Mouse (Mus musculus) embryonic stem cell, embryonic (primary cell): Measurements from ENCODE around the gene Gtpbp1.

Experiments
- CTCF ChIA-PET, 4 experiments: fragments of 300-600 bp in 2 of 4; fragments of 350-600 bp in 2 of 4; sonication (Branson Sonifier 250); formaldehyde crosslinking; loops; one replicate each; lab custom pipeline; 2022; ENCODE audit warnings: inconsistent platforms in 2 of 4; lab: Charles Lee
- POLR2A ChIA-PET, 4 experiments: fragments of 300-600 bp in 2 of 4; fragments of 350-600 bp in 2 of 4; sonication (Branson Sonifier 250); formaldehyde crosslinking; loops; one replicate each; lab custom pipeline; 2022; ENCODE audit warnings: antibody characterized with exemption in 4 of 4, inconsistent platforms in 1 of 4; lab: Charles Lee

Gene Gtpbp1

DNA sequence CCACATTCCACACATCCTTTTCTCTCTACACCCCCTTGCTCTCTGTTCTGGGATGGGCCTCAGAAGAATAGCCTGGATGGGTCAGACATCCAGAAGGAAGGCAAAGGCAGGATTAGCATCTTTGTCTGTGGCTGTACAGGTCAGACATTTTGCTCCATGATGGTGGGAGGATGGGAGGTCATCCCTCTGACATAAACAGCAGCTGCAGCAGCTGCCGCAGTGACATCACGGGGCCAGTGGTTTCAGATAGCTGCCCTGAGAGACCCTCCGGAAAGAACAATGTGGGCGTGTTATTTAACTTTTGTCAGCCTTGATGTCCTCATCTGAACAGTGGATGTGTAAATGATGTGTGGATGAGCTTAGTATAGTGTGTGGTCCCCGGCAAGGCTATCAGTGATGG lies 55.2 kb downstream of the Gtpbp1 start:
- CTCF ChIA-PET: interaction anchor here in 2 of 4 experiments (0.5 to 1.6 kb wide), 5 partner anchors 10 to 780 kb away, joined by 3 to 4 read pairs (median 3); no protein-coding TSS in a partner anchor
- POLR2A ChIA-PET: interaction anchor here in 3 of 4 experiments (0.5 to 3.6 kb wide), 18 partner anchors 8 to 510 kb away, joined by 3 to 13 read pairs (median 3); partner anchors contain the start of genes Atf4 (in 1 of the 3), Cby1 (in 1 of the 3) and Fam227a (in 1 of the 3)

DNA sequence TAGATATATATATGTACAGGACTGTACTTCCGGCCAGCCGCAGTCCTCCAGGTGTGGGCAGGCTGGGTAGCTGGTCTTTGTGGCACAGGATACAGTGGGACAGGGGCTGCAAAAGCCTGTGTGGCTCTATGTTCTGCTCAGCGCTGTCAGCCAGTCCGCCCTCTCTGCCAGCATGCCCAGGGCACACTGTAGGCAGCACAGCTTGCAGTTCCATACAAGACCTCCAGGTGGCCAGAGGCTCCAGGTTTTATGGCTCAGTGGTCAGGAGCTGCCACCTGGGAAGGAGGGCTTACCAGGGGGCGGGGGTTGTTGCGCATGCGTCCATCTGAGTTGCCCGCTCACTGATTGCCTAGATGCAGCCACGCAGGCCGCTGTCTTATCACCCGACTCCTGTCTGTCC lies 57.4 kb downstream of the Gtpbp1 start:
- CTCF ChIA-PET: interaction anchor here (0.5 to 2.6 kb wide), 57 partner anchors 8 to 1049 kb away, joined by 3 to 11 read pairs (median 4); partner anchors contain the start of gene Gtpbp1 (in 1 of the 4)
- POLR2A ChIA-PET: interaction anchor here (0.6 to 2.4 kb wide), 54 partner anchors 7 to 963 kb away, joined by 3 to 12 read pairs (median 4); partner anchors contain the start of genes Gtpbp1 (in 3 of the 4), Josd1 (in 2 of the 4), Atf4 (in 1 of the 4) and Cbx7 (in 1 of the 4)

DNA sequence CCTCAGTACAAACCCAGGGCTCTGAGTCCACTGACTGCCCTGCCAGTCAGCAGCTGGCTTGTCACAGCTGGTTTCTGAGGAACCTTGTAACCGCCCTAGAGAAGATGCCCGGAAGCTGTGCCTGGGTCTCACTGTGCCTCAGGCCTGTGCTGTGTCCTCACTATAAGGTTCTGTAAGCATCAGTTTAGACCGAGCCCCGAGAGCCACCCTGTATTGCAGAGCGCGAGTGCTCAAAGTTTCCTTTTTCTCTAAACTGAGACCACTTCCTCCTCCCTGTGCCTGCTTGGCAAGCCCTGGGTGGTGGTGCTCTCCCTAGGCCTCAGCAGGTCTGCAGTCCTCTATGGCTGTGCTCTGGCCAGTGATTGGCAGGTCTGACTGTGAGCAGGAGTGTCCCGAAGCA lies 58.5 kb downstream of the Gtpbp1 start:
- ChIA-PET POLR2A (interaction anchor here in 3 of 4 experiments (0.6 to 2.4 kb wide), 28 partner anchors 9 to 506 kb away, joined by 3 to 12 read pairs (median 5); partner anchors contain the start of genes Gtpbp1 (in 2 of the 3), Atf4 (in 1 of the 3), Cbx7 (in 1 of the 3) and Dmc1 (in 1 of the 3)), CTCF (interaction anchor here in 3 of 4 experiments (0.5 to 2.6 kb wide), 19 partner anchors 10 to 317 kb away, joined by 3 to 10 read pairs (median 4); partner anchors contain the start of gene Fam227a (in 1 of the 3))

DNA sequence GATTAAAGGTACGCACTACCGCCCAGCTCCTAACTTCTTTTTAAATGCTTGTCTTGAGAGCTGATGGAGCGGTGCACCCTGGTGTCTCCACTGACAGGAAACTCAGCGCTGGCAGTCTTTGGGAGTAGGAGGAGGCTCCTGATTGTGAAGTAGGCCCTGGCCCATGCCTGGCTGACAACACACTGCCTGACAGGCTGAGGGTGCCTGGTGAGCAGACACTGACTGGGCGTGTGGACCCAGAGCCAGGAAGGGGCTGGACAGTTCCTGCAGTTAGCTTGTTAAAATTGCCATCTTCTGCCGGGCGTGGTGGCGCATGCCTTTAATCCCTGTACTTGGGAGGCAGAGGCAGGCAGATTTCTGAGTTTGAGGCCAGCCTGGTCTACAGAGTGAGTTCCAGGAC lies 59.6 kb downstream of the Gtpbp1 start:
- CTCF ChIA-PET: interaction anchor here in 3 of 4 experiments (0.5 to 2.2 kb wide), 6 partner anchors 10 to 887 kb away, joined by 3 to 10 read pairs (median 4); partner anchors contain the start of gene Fam227a (in 1 of the 3)
- POLR2A ChIA-PET: interaction anchor here in 3 of 4 experiments (1.0 to 1.5 kb wide), 3 partner anchors 9 to 44 kb away, joined by 3 to 4 read pairs (median 3); no protein-coding TSS in a partner anchor

DNA sequence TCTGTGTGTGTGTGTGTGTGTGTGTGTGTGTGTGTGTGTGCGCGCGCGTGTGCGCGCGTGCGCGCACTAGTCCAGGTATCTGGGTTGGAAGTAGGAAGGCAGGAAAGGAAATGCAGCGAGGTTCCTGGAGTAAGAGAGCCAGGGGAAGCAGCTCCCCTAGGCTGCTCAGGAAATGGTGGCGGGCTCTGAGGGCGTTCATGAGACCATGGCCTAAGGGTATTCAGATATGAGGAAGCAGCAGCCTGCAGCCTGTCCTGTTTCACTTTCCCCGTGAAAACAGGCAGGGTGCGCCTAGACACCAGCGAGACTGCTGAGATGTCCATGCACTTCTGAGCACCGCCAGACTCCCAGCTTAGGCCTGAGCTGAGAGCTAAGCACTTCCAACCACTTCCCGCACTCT lies 61.1 kb downstream of the Gtpbp1 start:
- POLR2A ChIA-PET: interaction anchor here in 3 of 4 experiments (0.8 to 2.8 kb wide), 13 partner anchors 10 to 176 kb away, joined by 3 to 11 read pairs (median 4); no protein-coding TSS in a partner anchor

DNA sequence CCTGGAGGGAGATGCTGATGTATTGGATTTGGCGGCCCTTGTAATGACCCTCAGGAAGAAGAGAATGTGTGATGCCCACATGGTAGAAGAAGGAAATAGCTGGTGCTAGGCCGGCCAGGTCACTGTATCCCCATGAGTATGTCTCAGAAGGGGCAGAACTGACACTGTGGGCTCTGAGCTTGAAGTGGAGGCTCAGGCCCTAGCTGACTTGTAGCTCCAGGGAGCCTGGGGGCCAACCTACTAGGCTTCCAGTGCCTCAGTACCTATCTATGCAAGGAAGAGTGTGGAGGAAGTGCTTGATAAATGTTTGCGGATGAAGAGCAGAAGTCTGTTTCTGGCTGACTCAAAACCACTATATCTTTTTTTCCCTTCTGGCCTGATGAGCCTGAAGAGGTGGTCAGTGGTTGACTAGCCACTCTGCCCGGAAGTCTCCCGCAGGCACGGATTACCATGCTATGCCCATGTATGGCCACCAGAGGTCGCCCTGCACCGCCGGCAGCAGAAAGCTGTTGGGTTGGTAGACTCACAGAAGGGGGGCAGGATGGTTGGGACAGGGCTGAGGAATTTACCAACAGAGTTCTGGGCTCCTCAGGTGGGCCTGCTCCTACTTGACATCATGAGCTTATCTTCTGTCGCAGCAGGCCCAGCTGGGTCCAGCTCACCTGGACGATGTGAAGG lies 62.2 kb downstream of the Gtpbp1 start:
- CTCF ChIA-PET: interaction anchor here (0.6 to 2.5 kb wide), 76 partner anchors 8 to 908 kb away, joined by 3 to 20 read pairs (median 4); partner anchors contain the start of genes Cby1 (in 2 of the 4), Fam227a (in 2 of the 4), Gtpbp1 (in 2 of the 4) and Npcd (in 1 of the 4)
- POLR2A ChIA-PET: interaction anchor here (0.5 to 2.8 kb wide), 32 partner anchors 8 to 544 kb away, joined by 3 to 11 read pairs (median 4); partner anchors contain the start of genes Nptxr (in 2 of the 4), Cbx7 (in 1 of the 4) and Rps19bp1 (in 1 of the 4)

More for the DNA sequence above, 61.1 kb downstream of the Gtpbp1 start:
- CTCF ChIA-PET: interaction anchor here (0.6 to 2.5 kb wide), 12 partner anchors 12 to 1473 kb away, joined by 3 to 16 read pairs (median 7); partner anchors contain the start of genes Apobec3 (in 1 of the 4), Cby1 (in 1 of the 4) and Fam227a (in 1 of the 4)

DNA sequence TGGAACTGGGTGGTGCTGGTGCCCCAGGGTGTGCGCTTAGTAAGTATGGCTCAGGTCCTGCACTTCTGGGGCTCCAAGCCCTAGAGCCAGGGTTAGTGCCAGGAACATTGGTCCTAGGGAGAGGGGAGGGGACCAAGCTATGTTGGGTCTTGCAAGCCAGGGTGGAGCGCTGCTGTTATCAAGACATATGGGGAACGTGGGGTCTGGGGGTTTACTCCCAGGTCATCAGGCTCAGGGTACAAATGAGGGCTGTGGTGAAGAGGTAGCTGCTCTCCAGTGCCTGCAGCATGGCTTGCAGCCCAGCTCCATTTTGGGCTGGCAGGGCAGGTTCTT lies 62.7 kb downstream of the Gtpbp1 start:
- CTCF ChIA-PET: interaction anchor here (0.6 to 2.5 kb wide), 70 partner anchors 8 to 908 kb away, joined by 3 to 20 read pairs (median 4); partner anchors contain the start of genes Cby1 (in 2 of the 4), Fam227a (in 2 of the 4), Gtpbp1 (in 2 of the 4) and Npcd (in 1 of the 4)

DNA sequence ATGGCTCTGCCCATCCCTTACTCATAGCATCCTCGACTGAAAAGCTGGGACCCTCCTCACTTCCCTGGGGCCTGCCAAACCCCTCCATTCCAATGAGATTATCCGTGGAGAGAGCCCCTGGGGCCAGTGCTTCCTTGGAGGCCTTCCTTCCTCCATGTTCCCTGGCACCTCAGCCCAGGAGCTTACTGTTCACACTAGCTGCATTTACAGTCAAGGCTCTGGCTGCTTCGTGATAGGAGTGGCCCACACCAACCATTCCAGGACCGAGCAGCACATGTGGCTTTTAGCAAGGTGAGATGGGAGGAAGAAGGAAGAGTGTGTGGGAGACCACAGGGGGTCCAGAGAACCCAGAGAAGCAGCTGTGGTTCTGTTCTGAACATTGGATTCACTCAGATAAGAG lies 63.2 kb downstream of the Gtpbp1 start:
- ChIA-PET POLR2A (interaction anchor here in 2 of 4 experiments (0.9 to 2.8 kb wide), 15 partner anchors 9 to 330 kb away, joined by 3 to 11 read pairs (median 4); partner anchors contain the start of gene Cbx7 (in 1 of the 2)), CTCF (interaction anchor here (0.7 to 2.5 kb wide), 22 partner anchors 9 to 485 kb away, joined by 3 to 12 read pairs (median 4); partner anchors contain the start of genes Cby1 (in 1 of the 4) and Fam227a (in 1 of the 4))

More for the DNA sequence above, 62.7 kb downstream of the Gtpbp1 start:
- POLR2A ChIA-PET: interaction anchor here (0.6 to 2.8 kb wide), 25 partner anchors 9 to 340 kb away, joined by 3 to 11 read pairs (median 4); partner anchors contain the start of genes Nptxr (in 2 of the 4) and Cbx7 (in 1 of the 4)

DNA sequence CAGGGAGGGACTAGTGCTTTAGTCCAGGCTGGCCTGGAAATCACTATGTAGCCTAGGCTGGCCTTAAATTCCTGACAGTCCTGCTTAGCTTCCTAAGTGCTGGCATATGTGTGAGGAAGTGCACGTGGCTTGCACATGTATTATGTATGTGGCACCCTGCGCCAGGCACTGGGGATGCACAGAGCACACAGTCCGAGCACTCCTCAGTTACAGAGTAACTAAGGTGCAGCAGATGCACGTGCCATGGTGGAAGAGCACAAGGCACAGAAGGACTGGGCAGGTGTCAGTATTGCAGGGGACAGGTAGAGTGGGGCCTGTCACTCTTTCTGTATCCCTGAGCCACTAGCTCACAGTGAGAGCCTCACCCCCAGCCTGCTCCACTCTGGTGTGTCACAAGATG lies 64.5 kb downstream of the Gtpbp1 start:
- ChIA-PET POLR2A (no interaction called here), CTCF (interaction anchor here in 2 of 4 experiments (1.2 to 1.8 kb wide), 3 partner anchors 7 to 311 kb away, joined by 3 to 4 read pairs (median 4); no protein-coding TSS in a partner anchor)

DNA sequence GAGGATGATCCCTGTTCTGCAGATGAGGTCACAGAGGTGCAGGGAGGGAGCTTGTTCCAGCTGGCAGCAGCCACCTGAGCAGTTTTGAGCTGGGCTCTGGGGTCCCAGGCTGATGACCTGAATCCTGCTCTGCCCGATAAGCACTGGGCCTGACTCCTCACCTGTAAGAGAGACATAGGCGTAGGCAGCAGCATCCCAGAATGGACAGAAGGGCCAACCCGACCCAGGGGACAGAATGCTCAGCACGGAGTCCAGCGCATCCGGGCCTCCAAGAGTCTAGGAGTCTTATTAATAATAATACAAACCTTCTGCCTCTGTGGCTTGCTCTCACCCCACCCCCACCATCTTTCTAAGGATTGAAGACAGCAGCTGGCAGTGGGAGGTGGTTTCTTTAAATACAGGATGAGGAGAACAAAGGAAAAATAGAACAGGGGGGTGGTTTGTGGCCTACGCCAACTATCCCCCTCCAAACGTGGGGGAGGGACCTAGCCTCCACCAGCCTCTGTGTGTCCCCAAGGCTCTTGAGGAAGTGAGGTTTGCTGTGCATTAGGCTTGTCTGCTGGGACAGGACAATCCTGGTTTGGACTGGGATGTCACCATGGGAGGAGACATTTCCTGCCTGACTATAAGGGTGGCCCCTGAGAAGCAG lies 65.5 kb downstream of the Gtpbp1 start:
- ChIA-PET POLR2A (interaction anchor here in 3 of 4 experiments (0.5 to 1.3 kb wide), 4 partner anchors 8 to 230 kb away, joined by 3 to 4 read pairs (median 4); no protein-coding TSS in a partner anchor), CTCF (interaction anchor here in 2 of 4 experiments (0.6 to 1.8 kb wide), 6 partner anchors 8 to 584 kb away, joined by 3 to 7 read pairs (median 4); no protein-coding TSS in a partner anchor)

DNA sequence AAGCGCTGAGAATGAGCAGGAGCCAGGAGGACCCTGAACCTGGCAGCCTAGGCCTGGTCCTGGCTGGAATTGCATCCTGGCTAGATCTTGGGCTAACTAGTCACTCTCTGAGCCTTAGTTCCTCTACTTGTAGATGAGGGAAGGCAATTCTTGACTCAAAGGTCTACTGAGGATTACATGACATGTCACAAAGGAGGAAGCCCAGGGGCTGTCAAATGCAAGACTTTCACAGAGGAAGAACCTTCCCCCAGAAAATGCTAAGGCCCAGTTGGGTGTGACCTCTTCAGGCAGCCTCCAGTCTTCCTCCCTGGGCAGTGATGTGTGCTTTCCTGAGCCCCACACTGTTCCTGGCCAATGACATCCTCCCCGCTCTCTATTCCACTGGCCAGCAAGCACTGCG lies 66.5 kb downstream of the Gtpbp1 start:
- ChIA-PET CTCF (no interaction called here), POLR2A (interaction anchor here in 1 of 4 experiments (0.9 to 1.3 kb wide), 2 partner anchors 9 to 69 kb away, joined by 3 to 4 read pairs; no protein-coding TSS in a partner anchor)

DNA sequence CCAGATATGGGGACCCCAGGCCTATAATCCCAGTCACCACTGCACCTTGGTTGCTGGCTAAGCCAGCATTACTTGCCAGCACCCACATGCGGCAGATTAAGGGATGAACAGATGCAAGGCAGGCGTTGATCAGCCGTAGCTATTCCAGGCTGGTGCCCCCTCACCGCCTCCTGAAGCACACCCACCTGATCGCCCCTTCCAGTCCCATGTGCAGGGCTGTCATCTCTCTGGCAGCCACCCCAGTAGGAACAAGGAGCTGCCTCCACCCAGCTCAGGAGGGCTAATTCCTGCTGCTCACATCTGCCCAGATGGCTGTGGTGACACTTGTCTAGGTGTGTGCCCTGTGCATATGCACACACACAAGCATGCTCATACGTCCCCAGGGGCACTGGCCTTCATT lies 70.3 kb downstream of the Gtpbp1 start:
- CTCF ChIA-PET: interaction anchor here in 2 of 4 experiments (1.0 to 1.2 kb wide), 4 partner anchors 8 to 131 kb away, joined by 3 read pairs; no protein-coding TSS in a partner anchor
- POLR2A ChIA-PET: interaction anchor here in 3 of 4 experiments (0.6 to 1.9 kb wide), 6 partner anchors 10 to 322 kb away, joined by 3 to 4 read pairs (median 4); no protein-coding TSS in a partner anchor

DNA sequence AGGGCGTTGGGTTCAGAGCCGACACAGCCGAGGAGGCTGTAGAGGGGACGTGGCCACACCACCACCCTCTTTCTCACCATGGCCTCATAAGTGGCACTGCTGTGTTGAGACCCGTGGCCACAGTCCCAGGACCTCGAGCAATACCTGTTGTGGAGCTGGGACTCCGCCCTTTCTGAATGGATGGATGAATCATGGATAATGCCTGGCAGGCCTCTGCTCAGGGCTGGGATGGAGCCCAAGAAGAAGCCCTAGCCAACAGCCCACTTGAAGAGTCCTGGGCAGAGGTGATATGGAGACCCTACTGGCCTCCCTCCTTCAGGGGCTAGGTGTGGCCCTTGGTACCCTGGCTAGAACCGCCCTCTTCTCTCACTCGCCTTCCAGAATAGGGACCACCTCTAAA lies 72.4 kb downstream of the Gtpbp1 start:
- CTCF ChIA-PET: interaction anchor here (0.6 to 2.1 kb wide), 7 partner anchors 10 to 68 kb away, joined by 3 to 10 read pairs (median 4); no protein-coding TSS in a partner anchor
- POLR2A ChIA-PET: interaction anchor here in 2 of 4 experiments (0.6 to 2.3 kb wide), 8 partner anchors 10 to 314 kb away, joined by 3 to 13 read pairs (median 4); no protein-coding TSS in a partner anchor

DNA sequence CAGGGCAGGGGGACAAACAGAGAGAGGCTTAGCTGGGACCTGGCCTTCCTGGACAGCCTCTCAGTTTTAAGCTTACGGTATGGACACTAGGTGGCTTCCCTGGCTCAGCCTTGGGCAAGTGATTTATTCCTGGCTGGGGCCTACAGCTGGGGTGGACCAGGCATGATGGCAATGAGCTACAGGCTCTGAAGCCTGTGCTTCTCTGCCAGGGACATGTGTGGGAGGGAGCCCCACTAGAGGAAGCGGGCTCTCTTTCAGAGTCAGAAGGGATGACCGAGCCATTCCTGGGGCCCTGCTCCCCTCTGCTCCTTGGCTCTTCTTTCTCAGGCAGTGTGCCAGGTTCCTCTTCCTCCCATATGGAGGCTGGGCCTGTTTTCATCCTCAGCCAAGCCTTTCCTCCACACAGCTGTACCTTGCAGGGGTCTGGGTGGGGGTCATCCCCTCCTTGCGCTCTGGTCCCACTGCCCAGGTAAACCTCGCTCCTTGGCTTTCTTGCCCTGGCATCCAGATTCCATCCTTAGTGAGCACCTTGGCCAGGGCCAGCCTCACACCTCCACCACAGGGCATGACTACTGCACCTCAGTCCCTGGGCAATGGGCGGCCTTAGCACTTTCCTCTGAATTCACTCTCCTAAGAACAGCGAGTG lies 73.1 kb downstream of the Gtpbp1 start:
- POLR2A ChIA-PET: interaction anchor here in 2 of 4 experiments (0.6 to 2.3 kb wide), 5 partner anchors 10 to 64 kb away, joined by 3 to 13 read pairs (median 4); no protein-coding TSS in a partner anchor

DNA sequence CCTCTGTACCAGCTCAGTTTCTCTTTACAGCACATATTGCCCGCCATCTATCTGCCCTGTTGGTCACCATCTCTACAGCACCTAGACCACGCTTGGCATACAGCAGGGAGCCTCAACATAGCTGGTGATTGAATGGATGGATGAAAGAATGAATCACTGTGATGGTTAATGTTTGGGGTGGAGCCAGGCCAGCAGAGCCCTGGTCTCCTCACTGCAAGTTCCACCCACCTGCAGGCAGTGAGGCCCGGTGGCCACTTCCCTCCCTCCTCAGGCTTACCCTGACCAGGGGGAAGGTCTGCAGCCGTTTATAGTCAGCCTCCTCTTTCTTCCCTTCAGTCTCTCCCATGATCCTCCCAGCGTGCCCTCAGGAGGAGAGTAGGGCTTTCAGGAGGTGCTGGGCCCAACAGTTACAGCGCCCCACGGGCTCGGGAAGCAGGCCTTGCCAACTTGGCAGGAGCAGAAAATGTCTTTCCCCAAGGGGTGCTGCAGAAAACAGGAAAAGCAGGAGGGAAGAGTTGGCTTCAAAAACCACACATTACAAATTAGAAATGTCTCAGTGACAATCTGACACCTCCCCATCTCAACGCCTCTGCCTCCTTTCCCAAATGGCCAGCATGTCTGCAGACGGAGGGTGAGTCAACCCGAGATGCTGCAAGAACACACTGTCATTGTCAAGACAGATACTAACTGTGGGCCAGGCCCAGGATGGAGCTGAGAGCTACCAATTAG lies 74.1 kb downstream of the Gtpbp1 start:
- POLR2A ChIA-PET: interaction anchor here in 2 of 4 experiments (1.4 to 2.3 kb wide), 3 partner anchors 12 to 82 kb away, joined by 3 to 11 read pairs (median 4); no protein-coding TSS in a partner anchor
- CTCF ChIA-PET: interaction anchor here in 3 of 4 experiments (0.8 to 1.2 kb wide), 3 partner anchors 12 to 43 kb away, joined by 3 to 4 read pairs (median 3); no protein-coding TSS in a partner anchor

More for the DNA sequence above, 73.1 kb downstream of the Gtpbp1 start:
- CTCF ChIA-PET: interaction anchor here in 3 of 4 experiments (0.8 to 2.1 kb wide), 6 partner anchors 10 to 44 kb away, joined by 3 to 10 read pairs (median 4); no protein-coding TSS in a partner anchor
